Mouse (Mus musculus): Measurements from ENCODE around the gene Dtx2.

Gene Dtx2

GRCm38 (mm10) chr5:135994725-135995687, at the start of gene Dtx2:
TSS of gene Dtx2 (plus strand) at chr5:135994800.
- in situ Hi-C loops (cut with MboI, MseI) = no loop called here

GRCm38 (mm10) chr5:135945916-135946408, 48.6 kb upstream of the Dtx2 start:
- in situ Hi-C loops (cut with MboI, MseI) = no loop called here

- in situ Hi-C loops (cut with MboI, MseI) = no loop called here
Measured at GRCm38 (mm10) chr5:135946621-135947020, 48.0 kb upstream of the Dtx2 start.

- in situ Hi-C loops (cut with MboI, MseI) = no loop called here
Measured at GRCm38 (mm10) chr5:135950710-135951412, 43.7 kb upstream of the Dtx2 start.

- in situ Hi-C loops (cut with MboI, MseI) = no loop called here
Measured at GRCm38 (mm10) chr5:135951660-135952059, 42.9 kb upstream of the Dtx2 start.

- in situ Hi-C loops (cut with MboI, MseI) = no loop called here
Measured at GRCm38 (mm10) chr5:135952830-135953229, 41.8 kb upstream of the Dtx2 start.

GRCm38 (mm10) chr5:135956300-135957206, 38.0 kb upstream of the Dtx2 start:
- in situ Hi-C loops (cut with MboI, MseI) = no loop called here

GRCm38 (mm10) chr5:135957207-135957974, 37.2 kb upstream of the Dtx2 start:
- in situ Hi-C loops (cut with MboI, MseI) = no loop called here

GRCm38 (mm10) chr5:135958367-135958766, 36.2 kb upstream of the Dtx2 start:
- in situ Hi-C loops (cut with MboI, MseI) = no loop called here

GRCm38 (mm10) chr5:135959911-135960310, 34.7 kb upstream of the Dtx2 start:
- in situ Hi-C loops (cut with MboI, MseI) = no loop called here

- in situ Hi-C loops (cut with MboI, MseI) = no loop called here
Measured at GRCm38 (mm10) chr5:135960909-135961635, 33.5 kb upstream of the Dtx2 start.

GRCm38 (mm10) chr5:135962125-135962491, 32.5 kb upstream of the Dtx2 start:
- in situ Hi-C loops (cut with MboI, MseI) = no loop called here

GRCm38 (mm10) chr5:135962492-135963279, 31.9 kb upstream of the Dtx2 start:
- in situ Hi-C loops (cut with MboI, MseI) = no loop called here

GRCm38 (mm10) chr5:135963280-135963627, 31.3 kb upstream of the Dtx2 start:
- in situ Hi-C loops (cut with MboI, MseI) = no loop called here

- in situ Hi-C loops (cut with MboI, MseI) = no loop called here
Measured at GRCm38 (mm10) chr5:135965501-135965930, 29.1 kb upstream of the Dtx2 start.

- in situ Hi-C loops (cut with MboI, MseI) = no loop called here
Measured at GRCm38 (mm10) chr5:135966866-135967265, 27.7 kb upstream of the Dtx2 start.

- in situ Hi-C loops (cut with MboI, MseI) = no loop called here
Measured at GRCm38 (mm10) chr5:135968781-135969180, 25.8 kb upstream of the Dtx2 start.

- in situ Hi-C loops (cut with MboI, MseI) = no loop called here
Measured at GRCm38 (mm10) chr5:135970247-135970646, 24.4 kb upstream of the Dtx2 start.

- in situ Hi-C loops (cut with MboI, MseI) = no loop called here
Measured at GRCm38 (mm10) chr5:135971876-135972275, 22.7 kb upstream of the Dtx2 start.

Data from T-helper 2 cell (primary cell).